Mouse (Mus musculus): ENCODE measurements around the gene Pcolce2.

DNA sequence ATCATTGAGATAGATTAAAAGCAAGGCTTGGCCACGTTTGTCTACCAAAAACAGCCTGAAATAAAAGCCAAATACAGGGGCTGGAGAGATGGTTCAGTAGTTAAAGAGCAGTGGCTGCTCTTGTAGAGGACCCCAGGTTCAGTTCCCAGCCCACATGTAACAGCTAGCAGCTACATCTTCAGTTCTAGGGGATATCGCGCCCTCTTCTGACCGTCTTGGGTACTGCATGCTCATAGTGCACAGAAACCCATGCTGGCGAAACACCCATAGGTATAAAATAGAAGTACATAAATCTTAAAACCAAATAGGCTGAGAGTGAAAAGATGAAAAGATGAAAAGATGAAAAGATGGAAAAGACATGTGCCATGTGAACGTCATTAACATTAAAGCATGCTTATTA, 35.4 kb downstream of the Pcolce2 start:
- TF ChIP-seq CTCF (IDR thresholded peaks at IDR 0.05; ENCODE audit: extremely low read depth, insufficient read length, insufficient replicate concordance, low read depth, low read length) (peak; percentile 32; the same call in 1 of the 2 replicates), POLR2A (IDR thresholded peaks at IDR 0.05; ENCODE audit: low read depth, low read length) (no peak)
